In genomic region chr7:127935748-127936159, GRCm38 (mm10) we compare ENCODE assay signal across 8 mouse cellular contexts. TPM values are rescaled to one million over a fixed set of nuclear protein-coding genes. Genes with fewer than 3 reads are reported as not detected.
DNase-seq lines count a peak whose midpoint lies in the region; ATAC-seq lines count a peak whose summit lies in the region.

No protein-coding gene starts in this region.

- H3K4me2 ChIP-seq in heart, embryonic 13.5 days: peak overlapping the region; percentile 100
- peak overlapping the region; percentile 87 for H3K4me2 ChIP-seq in hindbrain, embryonic 12.5 days (replicated peaks)

- H3K4me3 ChIP-seq in heart, embryonic 13.5 days: peak overlapping the region; percentile 75
- peak overlapping the region; percentile 73 for H3K4me3 ChIP-seq in hindbrain, embryonic 12.5 days

- no peaks in the 10 kb centered on the region for H3K27me3 ChIP-seq in heart, embryonic 13.5 days (replicated peaks)
- peaks cover 4% of the 10 kb centered on the region for H3K27me3 ChIP-seq in hindbrain, embryonic 12.5 days

- DNase-seq in heart, adult 9 months (ENCODE audit: low spot score in 2 of 2): no peak
- DNase-seq in R1 (ENCODE audit: low read depth, low spot score): peak; percentile 82
- no peak for DNase-seq in B cell, adult 2 months
- DNase-seq in left cerebral cortex, postnatal 25 days (ENCODE audit: low spot score in 2 of 2): no peak
- DNase-seq in urinary bladder, postnatal 25 days (ENCODE audit: low spot score): no peak

- no peak; the same call in 1 of the 2 replicates for ATAC-seq in heart, embryonic 13.5 days (ENCODE audit: extremely low read depth, insufficient number of reproducible peaks, low FRiP score, low TSS enrichment)
- peak; percentile 62; the same call in 1 of the 2 replicates for ATAC-seq in hindbrain, embryonic 12.5 days (ENCODE audit: low FRiP score)
- ATAC-seq in megakaryocyte-erythroid progenitor cell, adult 5-6 weeks (replicated peaks; ENCODE audit: low FRiP score, low TSS enrichment, poor library complexity, severe bottlenecking): peak; percentile 13

- peak overlapping the region; percentile 66 for H3K27ac ChIP-seq in heart, embryonic 13.5 days (replicated peaks)
- H3K27ac ChIP-seq in hindbrain, embryonic 12.5 days: peak overlapping the region; percentile 72

- intact Hi-C loops in left cerebral cortex, postnatal 25 days (cut with DNase I): loop anchor here (5.0 kb wide), 1 partner anchor 163 kb away; no protein-coding TSS in a partner anchor

- H3K9me3 ChIP-seq in heart, embryonic 13.5 days: no peaks in the 10 kb centered on the region
- H3K9me3 ChIP-seq in hindbrain, embryonic 12.5 days (replicated peaks): no peaks in the 10 kb centered on the region

- no peaks in the 10 kb centered on the region for H3K36me3 ChIP-seq in heart, embryonic 13.5 days
- no peaks in the 10 kb centered on the region for H3K36me3 ChIP-seq in hindbrain, embryonic 12.5 days

- H3K9ac ChIP-seq in heart, embryonic 13.5 days: peak overlapping the region; percentile 94
- H3K9ac ChIP-seq in hindbrain, embryonic 12.5 days: peak overlapping the region; percentile 81

- H3K4me1 ChIP-seq in heart, embryonic 13.5 days: peaks cover 28% of the 10 kb centered on the region
- peaks cover 29% of the 10 kb centered on the region for H3K4me1 ChIP-seq in hindbrain, embryonic 12.5 days

- WGBS in heart, embryonic 13.5 days: under 1% methylated on average over 38 of the region's 38 CpGs
- WGBS in hindbrain, embryonic 12.5 days: under 1% methylated on average over 37 of the region's 38 CpGs

RNA-seq across cellular contexts. Expression of gene Prss8, which starts 5.8 kb away (rescaled TPM):
- polyA plus RNA-seq in heart, embryonic 13.5 days (2015; fragmentation: Nextera tagmentation; extraction: Ambion mirVana): 1.6 and 1.8 TPM in 2 replicates
- 4.2 and 7.3 TPM in 2 replicates for polyA plus RNA-seq in hindbrain, embryonic 12.5 days (2016; fragmentation: Nextera tagmentation; extraction: Ambion mirVana)
- total RNA-seq in megakaryocyte-erythroid progenitor cell, adult 5-6 weeks (2014; fragmentation: Nextera tagmentation): not detected in 2 replicates
- not detected in 2 replicates for total RNA-seq in megakaryocyte-erythroid progenitor cell, adult 5-6 weeks (2017)
- total RNA-seq in left cerebral cortex, postnatal 25 days (2021): under 1 TPM in 1 of 2 experiments, not detected in 1; 0.64 TPM

RNA-seq across cellular contexts. Expression of gene Prss36, which starts 10.8 kb away (rescaled TPM):
- 8.4 and 8.6 TPM in 2 replicates for polyA plus RNA-seq in heart, embryonic 13.5 days (2015; fragmentation: Nextera tagmentation; extraction: Ambion mirVana)
- 10.4 and 12.0 TPM in 2 replicates for polyA plus RNA-seq in hindbrain, embryonic 12.5 days (2016; fragmentation: Nextera tagmentation; extraction: Ambion mirVana)
- 2.8 and 9.8 TPM in 2 replicates for total RNA-seq in megakaryocyte-erythroid progenitor cell, adult 5-6 weeks (2014; fragmentation: Nextera tagmentation)
- total RNA-seq in megakaryocyte-erythroid progenitor cell, adult 5-6 weeks (2017): 2.5 and 3.4 TPM in 2 replicates
- 1 to 10 TPM; 8.0 to 9.3 TPM for total RNA-seq in left cerebral cortex, postnatal 25 days (2021)

RNA-seq across cellular contexts. Expression of gene Kat8, which starts 23.4 kb away (rescaled TPM):
- 25.1 and 27.0 TPM in 2 replicates for polyA plus RNA-seq in heart, embryonic 13.5 days (2015; fragmentation: Nextera tagmentation; extraction: Ambion mirVana)
- 49.6 and 50.9 TPM in 2 replicates for polyA plus RNA-seq in hindbrain, embryonic 12.5 days (2016; fragmentation: Nextera tagmentation; extraction: Ambion mirVana)
- 32.7 and 37.9 TPM in 2 replicates for total RNA-seq in megakaryocyte-erythroid progenitor cell, adult 5-6 weeks (2014; fragmentation: Nextera tagmentation)
- 27.0 and 35.8 TPM in 2 replicates for total RNA-seq in megakaryocyte-erythroid progenitor cell, adult 5-6 weeks (2017)
- total RNA-seq in left cerebral cortex, postnatal 25 days (2021): 10 to 100 TPM; 28.6 to 28.7 TPM

RNA-seq across cellular contexts. Expression of gene Fus, which starts 31.5 kb away (rescaled TPM):
- 310 and 313 TPM in 2 replicates for polyA plus RNA-seq in heart, embryonic 13.5 days (2015; fragmentation: Nextera tagmentation; extraction: Ambion mirVana)
- 502 and 538 TPM in 2 replicates for polyA plus RNA-seq in hindbrain, embryonic 12.5 days (2016; fragmentation: Nextera tagmentation; extraction: Ambion mirVana)
- 315 and 387 TPM in 2 replicates for total RNA-seq in megakaryocyte-erythroid progenitor cell, adult 5-6 weeks (2014; fragmentation: Nextera tagmentation)
- 61.4 and 85.2 TPM in 2 replicates for total RNA-seq in megakaryocyte-erythroid progenitor cell, adult 5-6 weeks (2017)
- 100 to 1,000 TPM; 270 to 316 TPM for total RNA-seq in left cerebral cortex, postnatal 25 days (2021)

RNA-seq across cellular contexts. Expression of gene Bckdk, which starts 31.9 kb away (rescaled TPM):
- polyA plus RNA-seq in heart, embryonic 13.5 days (2015; fragmentation: Nextera tagmentation; extraction: Ambion mirVana): 145 and 150 TPM in 2 replicates
- 74.4 and 75.1 TPM in 2 replicates for polyA plus RNA-seq in hindbrain, embryonic 12.5 days (2016; fragmentation: Nextera tagmentation; extraction: Ambion mirVana)
- 76.8 and 85.0 TPM in 2 replicates for total RNA-seq in megakaryocyte-erythroid progenitor cell, adult 5-6 weeks (2014; fragmentation: Nextera tagmentation)
- 32.4 and 62.8 TPM in 2 replicates for total RNA-seq in megakaryocyte-erythroid progenitor cell, adult 5-6 weeks (2017)
- total RNA-seq in left cerebral cortex, postnatal 25 days (2021): 10 to 100 TPM; 33.7 to 37.6 TPM
